Mouse (Mus musculus) stomach, postnatal 0 days (tissue): Measurements from ENCODE around the gene Wdr6. TPM values are rescaled to one million over a fixed set of nuclear protein-coding genes. Genes with fewer than 3 reads are reported as not detected.

Source experiments
- ATAC-seq: fragments of 200-750 bp; cut with Nextera tagmentation; 2 replicates; pipeline ENCODE4 v1.8.0; 2017; ENCODE audit not compliant: low FRiP score, low TSS enrichment
- DNase-seq: peaks from one replicate; pipeline ENCODE4 v3.0.0-alpha.2; 2016; ENCODE audit warnings: low spot score
- H3K27ac ChIP-seq: fragments of 300-500 bp; sonication (generic); replicated peaks from 2 replicates; pipeline ENCODE4 v1.5.1; 2014; ENCODE audit warnings: mild to moderate bottlenecking, control low read depth
- H3K27me3 ChIP-seq: fragments of 300-500 bp; sonication (generic); 2 replicates; pipeline ENCODE4 v1.6.1; 2014; ENCODE audit warnings: low read length; ENCODE audit not compliant: control insufficient read depth, insufficient read depth
- H3K36me3 ChIP-seq: fragments of 300-500 bp; sonication (generic); 2 replicates; pipeline ENCODE4 v1.6.1; 2014; ENCODE audit warnings: low read length, mixed read lengths; ENCODE audit not compliant: control insufficient read depth, insufficient read depth
- H3K4me1 ChIP-seq: fragments of 300-500 bp; sonication (generic); replicated peaks from 2 replicates; pipeline ENCODE4 v1.6.1; 2014; ENCODE audit warnings: antibody characterized with exemption; ENCODE audit not compliant: control insufficient read depth, insufficient read depth
- H3K4me2 ChIP-seq: fragments of 300-500 bp; sonication (generic); replicated peaks from 2 replicates; pipeline ENCODE4 v1.6.1; 2014; ENCODE audit warnings: low read depth, mild to moderate bottlenecking, control low read depth, moderate library complexity
- H3K4me3 ChIP-seq: fragments of 300-500 bp; sonication (generic); 2 replicates; pipeline ENCODE4 v1.5.1; 2014; ENCODE audit warnings: low read depth, low read length, control low read depth
- H3K9ac ChIP-seq: fragments of 300-500 bp; sonication (generic); 2 replicates; pipeline ENCODE4 v1.6.1; 2014; ENCODE audit warnings: mild to moderate bottlenecking, low read length, control low read depth, mixed read lengths
- H3K9me3 ChIP-seq: fragments of 300-500 bp; sonication (generic); 2 replicates; pipeline ENCODE4 v1.6.1; 2016; ENCODE audit warnings: low read length; ENCODE audit not compliant: control insufficient read depth
- CTCF ChIP-seq: IDR thresholded peaks from 2 replicates; pipeline ENCODE4 v1.5.1; 2016; ENCODE audit warnings: antibody characterized with exemption, low read depth, mild to moderate bottlenecking, moderate library complexity
- EP300 ChIP-seq: optimal IDR thresholded peaks from 2 replicates; pipeline ENCODE3; 2016; ENCODE audit warnings: antibody characterized with exemption
- WGBS: fragments of 180-500 bp; shearing (Covaris S2); extraction: QIAGEN DNeasy Blood & Tissue Kit; methylation state at CpG from one replicate; pipeline ENCODE4 v1.1.7; 2014; 5-methylcytosine and 5-hydroxymethylcytosine counted together
- polyA plus RNA-seq: library from polyadenylated mRNA; unstranded; fragments of >200 nt; fragmentation: Nextera tagmentation; extraction: Ambion mirVana; gene quantifications from 2 replicates; pipeline ENCODE4 v1.2.1, GENCODE M21; 2015

Wdr6 gene
- polyA plus RNA-seq, 1 experiment from 2014 or later = 23.2 TPM

DNA sequence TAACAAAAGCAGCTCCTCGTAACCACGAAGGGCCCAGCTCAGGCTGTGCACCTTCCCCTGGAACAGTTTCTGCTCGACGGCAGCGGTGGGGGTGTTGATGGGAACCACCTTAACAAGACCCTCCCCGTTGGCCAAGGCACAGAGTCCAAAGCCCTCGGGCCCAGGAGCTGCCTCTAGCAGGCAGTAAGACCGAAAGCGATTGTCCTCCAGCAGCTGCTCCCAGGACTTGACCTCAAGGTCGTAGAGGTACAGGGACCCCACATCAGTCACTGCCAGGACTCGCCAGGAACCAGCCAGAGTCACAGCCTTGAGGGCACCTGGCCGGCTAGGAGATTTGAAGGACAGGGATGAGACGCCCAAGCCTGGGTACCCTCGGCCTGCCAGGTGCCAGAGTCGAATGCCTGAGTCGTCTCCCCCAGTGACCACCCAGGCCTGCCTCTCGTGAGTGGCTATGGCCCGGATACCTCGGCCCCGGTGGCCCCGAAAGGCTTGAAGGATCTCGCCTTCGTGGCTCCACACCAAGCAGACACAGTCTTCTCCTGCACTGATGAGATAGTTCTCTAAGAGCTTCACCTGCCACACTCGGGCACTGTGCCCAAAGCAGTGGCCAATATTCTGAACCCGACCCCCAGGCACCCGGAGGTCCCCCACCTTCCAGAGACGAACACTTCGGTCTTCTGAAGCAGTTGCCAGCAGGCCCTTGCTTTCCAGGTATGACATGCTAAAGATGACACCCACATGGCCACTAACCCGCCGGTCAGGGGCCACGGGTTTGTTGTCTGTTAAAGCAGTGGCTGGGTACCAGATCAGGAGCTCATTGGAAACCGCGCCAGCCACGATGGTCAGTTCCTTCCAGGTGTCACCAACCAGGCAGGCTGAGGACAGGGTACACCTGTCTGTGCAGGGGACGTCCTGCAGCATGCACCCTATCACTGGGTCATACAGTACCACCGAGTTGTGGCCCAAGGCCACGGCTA is 2.9 kb downstream of the Wdr6 start:
- ATAC-seq = no peak

DNA sequence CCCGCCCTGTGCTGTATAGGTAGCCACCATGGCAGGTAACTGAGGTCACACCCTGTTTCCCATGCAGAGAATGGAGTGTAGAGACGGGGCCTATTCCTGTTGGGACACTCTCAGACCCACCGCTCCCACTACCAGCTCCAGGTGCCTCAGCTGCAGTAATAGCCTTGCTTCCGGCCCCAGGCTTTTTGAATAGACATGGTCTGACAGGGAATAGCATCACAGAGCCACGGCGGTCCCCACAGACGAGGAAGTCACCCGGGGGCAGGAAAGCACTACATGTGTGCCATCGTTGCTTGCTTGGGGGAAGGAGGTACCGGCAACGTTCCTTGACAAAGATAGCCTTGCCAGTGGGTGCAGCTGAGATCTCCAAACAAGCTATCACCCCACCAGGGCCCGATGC is 3.6 kb downstream of the Wdr6 start:
- TF ChIP-seq CTCF = no peak
- no peak for TF ChIP-seq EP300
- Histone ChIP-seq H3K4me3 (no peak overlapping the region), H3K4me1 (0 out of 2 replicates have a peak, but pooled peaks cover 2% of the 10 kb centered on the region), H3K27ac (no peak overlapping the region), H3K36me3 (peaks cover 21% of the 10 kb centered on the region), H3K9me3 (no peaks in the 10 kb centered on the region), H3K4me2 (no peak overlapping the region), H3K27me3 (no peaks in the 10 kb centered on the region), H3K9ac (no peak overlapping the region)
- DNase-seq (no peak), ATAC-seq (no peak)
- WGBS = 93% methylated on average over 12 of the region's 12 CpGs

More for the DNA sequence above, 2.9 kb downstream of the Wdr6 start:
- H3K9me3 ChIP-seq = no peaks in the 10 kb centered on the region
- H3K9ac ChIP-seq = no peak overlapping the region
- no peak overlapping the region for H3K4me3 ChIP-seq
- no peak overlapping the region for H3K4me2 ChIP-seq
- WGBS = 73% methylated on average over 37 of the region's 37 CpGs
- 0 out of 2 replicates have a peak, but pooled peaks cover 2% of the 10 kb centered on the region for H3K4me1 ChIP-seq
- DNase-seq = no peak
- peaks cover 21% of the 10 kb centered on the region for H3K36me3 ChIP-seq
- no peak overlapping the region for H3K27ac ChIP-seq
- H3K27me3 ChIP-seq = no peaks in the 10 kb centered on the region
- TF ChIP-seq EP300 (no peak), CTCF (no peak)

DNA sequence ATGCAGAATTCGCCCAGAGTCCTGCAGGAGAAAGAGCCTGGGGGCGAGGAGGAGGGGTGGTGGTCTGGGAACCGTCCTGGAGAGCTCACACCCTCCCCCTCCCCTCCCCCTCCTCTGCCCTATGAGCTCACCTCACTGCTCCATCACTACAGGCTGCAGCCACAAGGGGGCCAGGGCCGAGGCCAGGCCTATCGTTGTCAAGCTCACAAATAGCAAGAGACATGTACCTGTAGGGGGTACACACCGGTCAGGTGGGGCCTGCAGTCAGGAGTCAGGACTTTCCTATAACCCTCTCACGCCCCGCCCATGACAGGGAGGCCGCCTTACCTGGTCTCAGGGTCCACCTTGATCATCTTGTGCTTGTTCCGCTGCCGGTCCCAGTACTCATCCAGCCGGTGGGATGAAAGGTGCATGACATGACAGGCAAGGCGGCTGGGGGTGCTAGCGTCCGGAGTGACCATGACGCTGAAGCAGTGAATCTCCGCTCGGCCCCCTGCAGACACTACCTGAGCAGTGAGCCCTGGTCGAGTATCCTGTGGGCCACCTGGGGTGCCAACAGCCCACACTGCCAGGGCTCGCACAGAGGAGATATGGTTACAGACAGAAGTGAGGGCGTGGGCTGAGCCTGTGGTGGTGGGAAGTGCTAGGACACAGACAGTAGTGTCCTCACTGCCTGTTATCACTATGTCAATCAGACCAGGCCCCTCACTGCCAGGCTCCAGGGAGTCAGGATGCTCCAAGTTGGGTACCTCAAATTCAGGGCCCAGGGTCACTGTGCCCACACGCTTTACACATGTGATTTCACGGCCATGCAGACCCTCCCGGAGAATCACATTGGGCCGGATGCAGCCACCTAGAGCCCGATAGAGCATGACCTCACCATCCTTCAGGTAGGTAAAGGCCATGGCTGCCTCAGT is 4.5 kb downstream of the Wdr6 start:
- 0 out of 2 replicates have a peak, but pooled peaks have one; percentile 10 for ATAC-seq
- DNase-seq = peak; percentile 85
- peaks cover 21% of the 10 kb centered on the region for H3K36me3 ChIP-seq

DNA sequence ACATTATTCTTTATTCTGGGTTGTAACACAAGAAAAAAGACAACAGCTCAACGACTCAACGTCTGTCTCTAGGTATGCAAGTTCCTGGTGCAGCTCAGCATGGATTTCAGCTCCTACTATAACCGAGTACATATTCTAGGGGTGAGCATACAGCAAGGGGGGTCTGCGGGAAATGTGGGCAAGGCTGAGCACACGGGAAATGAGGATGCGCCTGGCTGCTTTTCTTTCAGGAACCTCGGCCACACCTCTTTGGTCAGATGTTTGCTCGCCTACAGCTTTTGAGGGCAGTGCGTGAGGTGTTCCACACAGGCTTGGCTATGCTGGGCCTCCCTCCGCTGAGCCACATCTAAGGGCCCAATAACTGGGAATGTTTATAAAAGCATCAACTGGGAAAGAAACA is 6.2 kb downstream of the Wdr6 start:
- Histone ChIP-seq H3K27ac (no peak overlapping the region), H3K9me3 (no peaks in the 10 kb centered on the region), H3K36me3 (peaks cover 21% of the 10 kb centered on the region), H3K4me3 (no peak overlapping the region), H3K4me1 (peaks cover 3% of the 10 kb centered on the region), H3K9ac (no peak overlapping the region), H3K4me2 (no peak overlapping the region), H3K27me3 (no peaks in the 10 kb centered on the region)
- no peak for DNase-seq
- TF ChIP-seq EP300 (no peak), CTCF (no peak)
- no peak for ATAC-seq
- 69% methylated on average over 10 of the region's 10 CpGs for WGBS

More for the DNA sequence above, 4.5 kb downstream of the Wdr6 start:
- TF ChIP-seq EP300 (no peak), CTCF (peak; percentile 80)
- WGBS = 58% methylated on average over 26 of the region's 26 CpGs
- Histone ChIP-seq H3K9me3 (no peaks in the 10 kb centered on the region), H3K9ac (no peak overlapping the region), H3K4me1 (0 out of 2 replicates have a peak, but pooled peaks cover 2% of the 10 kb centered on the region), H3K4me3 (no peak overlapping the region), H3K27me3 (no peaks in the 10 kb centered on the region), H3K4me2 (no peak overlapping the region), H3K27ac (no peak overlapping the region)

DNA sequence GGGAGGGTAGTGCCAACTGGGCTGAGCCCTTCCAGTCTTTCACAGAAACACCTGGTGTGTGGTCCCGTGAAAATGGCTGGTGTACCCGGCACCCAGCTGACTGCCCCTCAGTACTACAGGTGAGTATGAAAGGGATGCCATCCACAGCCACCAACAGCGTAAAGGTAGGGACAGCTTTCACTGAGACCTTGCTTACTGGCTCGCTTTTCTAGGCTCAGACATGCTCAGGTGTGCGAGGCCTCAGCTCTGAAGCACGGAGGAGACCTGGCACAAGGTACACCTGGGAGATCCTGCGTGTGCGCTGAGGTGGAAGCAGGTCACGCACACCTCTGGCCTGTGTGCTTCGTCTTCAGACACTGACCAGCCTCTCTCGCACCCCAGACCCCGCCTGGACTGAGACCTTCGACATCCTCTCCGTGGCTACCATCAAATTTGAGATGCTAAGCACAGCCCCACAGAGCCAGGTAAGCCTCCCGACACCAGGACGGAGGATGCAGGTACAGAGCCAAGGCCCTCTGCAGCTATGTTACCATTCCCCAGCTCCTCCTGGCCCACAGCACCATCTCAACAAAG is 7.1 kb downstream of the Wdr6 start:
- no peak overlapping the region for H3K4me3 ChIP-seq
- H3K36me3 ChIP-seq = peaks cover 21% of the 10 kb centered on the region
- H3K4me1 ChIP-seq = peaks cover 3% of the 10 kb centered on the region
- H3K27ac ChIP-seq = no peak overlapping the region
- H3K4me2 ChIP-seq = no peak overlapping the region
- no peak overlapping the region for H3K9ac ChIP-seq
- TF ChIP-seq CTCF = no peak
- no peak for TF ChIP-seq EP300
- no peak for DNase-seq
- no peaks in the 10 kb centered on the region for H3K27me3 ChIP-seq
- 92% methylated on average over 16 of the region's 16 CpGs for WGBS
- no peak for ATAC-seq
- H3K9me3 ChIP-seq = no peaks in the 10 kb centered on the region
